Mouse (Mus musculus): ENCODE measurements around the gene Spsb4. TPM values are rescaled to one million over a fixed set of nuclear protein-coding genes. Genes with fewer than 3 reads are reported as not detected.

Gene Spsb4
- 81.1 and 81.2 TPM in 2 replicates for polyA plus RNA-seq (2016; fragmentation: Nextera tagmentation; extraction: Ambion mirVana)

DNA sequence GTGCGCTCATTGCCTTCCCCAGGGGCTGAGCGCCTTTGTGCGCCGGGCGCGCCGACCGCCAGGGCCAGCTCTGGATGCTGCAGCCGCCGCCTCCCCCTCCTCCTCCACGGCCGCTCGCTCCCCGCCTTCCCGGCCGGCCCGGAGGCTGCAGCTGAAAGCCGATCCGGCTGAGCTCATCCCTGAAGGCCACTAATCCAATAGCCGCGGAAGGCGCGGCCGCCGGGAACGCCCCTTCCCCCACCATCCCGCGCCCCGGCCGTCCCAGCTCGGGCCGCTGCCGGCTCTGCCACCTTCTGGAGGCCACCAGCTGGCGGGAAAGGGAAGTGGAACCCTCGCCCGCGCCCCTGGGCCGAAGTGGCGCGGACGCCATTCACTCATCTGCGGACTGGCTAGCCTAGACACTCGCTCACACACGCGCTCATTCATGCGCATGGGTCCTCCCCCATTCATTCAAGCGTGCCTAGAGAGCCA lies at the start of gene Spsb4:
Spsb4 (minus strand) TSS at position 167 of the 471 bp plus-strand sequence.
- H3K9me3 ChIP-seq, result no peaks in the 10 kb centered on the region
- H3K27ac ChIP-seq, result peak within 1 kb of the TSS; percentile 99
- under 1% methylated on average over 28 of the region's 47 CpGs for WGBS
- peak within 1 kb of the TSS; percentile 91 for H3K9ac ChIP-seq
- peaks cover 45% of the 10 kb centered on the region for H3K4me1 ChIP-seq
- peak; percentile 93 for ATAC-seq (ENCODE audit: low FRiP score)
- no peaks in the 10 kb centered on the region for H3K27me3 ChIP-seq
- H3K4me3 ChIP-seq (replicated peaks), result peak within 1 kb of the TSS; percentile 72
- no peaks in the 10 kb centered on the region for H3K36me3 ChIP-seq (replicated peaks)
- H3K4me2 ChIP-seq, result peak within 1 kb of the TSS; percentile 73

DNA sequence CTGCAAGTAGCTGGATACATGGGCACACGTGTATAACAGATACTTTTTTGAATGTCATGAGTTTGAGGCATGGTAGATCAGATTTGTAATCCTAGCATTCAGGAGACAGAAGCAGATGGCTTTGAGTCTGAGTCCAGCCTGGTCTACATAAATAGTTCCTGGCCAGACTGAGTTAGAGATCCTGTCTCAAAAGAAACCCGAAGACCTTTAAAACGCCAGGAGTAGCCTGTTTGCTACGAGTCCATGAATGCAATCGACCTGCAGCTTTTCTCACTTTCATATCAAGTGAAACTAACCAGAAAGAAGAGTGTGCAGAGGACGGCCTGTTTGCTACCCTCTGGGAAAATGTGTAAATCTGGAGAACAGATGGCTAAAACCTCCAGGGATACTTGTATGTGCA lies 49.1 kb upstream of the Spsb4 start:
- Histone ChIP-seq H3K27ac (no peak overlapping the region), H3K4me2 (no peak overlapping the region), H3K9me3 (no peaks in the 10 kb centered on the region), H3K27me3 (no peaks in the 10 kb centered on the region), H3K4me3 (replicated peaks) (no peak overlapping the region), H3K9ac (no peak overlapping the region), H3K4me1 (peaks cover 16% of the 10 kb centered on the region; the same call in 1 of the 2 replicates), H3K36me3 (replicated peaks) (no peaks in the 10 kb centered on the region)
- WGBS, result 85% methylated on average over 6 of the region's 6 CpGs
- no peak for ATAC-seq (ENCODE audit: low FRiP score)

GRCm38 (mm10) chr9:97065885-97066284 lies 47.2 kb upstream of the Spsb4 start:
- no peaks in the 10 kb centered on the region for H3K9me3 ChIP-seq
- H3K27me3 ChIP-seq, result no peaks in the 10 kb centered on the region
- H3K36me3 ChIP-seq (replicated peaks), result no peaks in the 10 kb centered on the region
- H3K27ac ChIP-seq, result no peak overlapping the region
- H3K4me2 ChIP-seq, result no peak overlapping the region
- H3K9ac ChIP-seq, result no peak overlapping the region
- H3K4me3 ChIP-seq (replicated peaks), result no peak overlapping the region
- WGBS, result 85% methylated on average over 4 of the region's 4 CpGs
- no peak for ATAC-seq (ENCODE audit: low FRiP score)
- H3K4me1 ChIP-seq, result peaks cover 20% of the 10 kb centered on the region; the same call in 1 of the 2 replicates

DNA sequence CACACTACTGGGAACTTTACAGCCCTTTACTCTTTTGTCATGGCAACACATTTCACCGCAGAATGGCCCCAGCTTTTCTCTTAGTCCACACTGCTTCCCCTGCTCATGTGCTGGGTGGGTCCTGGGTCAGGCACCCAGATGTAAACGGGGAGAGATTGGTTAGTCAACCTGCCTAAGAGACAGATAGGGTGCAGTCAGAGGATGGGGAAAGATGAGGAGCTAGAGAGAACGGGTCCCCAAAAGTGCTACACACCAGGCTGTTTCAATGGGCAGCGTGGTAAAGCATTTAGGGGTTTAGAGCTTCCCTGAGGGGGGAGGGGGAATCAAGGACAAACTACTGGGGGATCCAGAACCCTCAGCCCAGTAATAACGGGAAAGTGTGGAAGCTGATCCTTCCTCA lies 46.6 kb upstream of the Spsb4 start:
- Histone ChIP-seq H3K9me3 (no peaks in the 10 kb centered on the region), H3K4me2 (no peak overlapping the region), H3K27me3 (no peaks in the 10 kb centered on the region), H3K27ac (no peak overlapping the region), H3K4me3 (replicated peaks) (no peak overlapping the region), H3K4me1 (peaks cover 25% of the 10 kb centered on the region; the same call in 1 of the 2 replicates), H3K36me3 (replicated peaks) (no peaks in the 10 kb centered on the region), H3K9ac (no peak overlapping the region)
- ATAC-seq (ENCODE audit: low FRiP score), result no peak
- 60% methylated on average over 5 of the region's 5 CpGs for WGBS

DNA sequence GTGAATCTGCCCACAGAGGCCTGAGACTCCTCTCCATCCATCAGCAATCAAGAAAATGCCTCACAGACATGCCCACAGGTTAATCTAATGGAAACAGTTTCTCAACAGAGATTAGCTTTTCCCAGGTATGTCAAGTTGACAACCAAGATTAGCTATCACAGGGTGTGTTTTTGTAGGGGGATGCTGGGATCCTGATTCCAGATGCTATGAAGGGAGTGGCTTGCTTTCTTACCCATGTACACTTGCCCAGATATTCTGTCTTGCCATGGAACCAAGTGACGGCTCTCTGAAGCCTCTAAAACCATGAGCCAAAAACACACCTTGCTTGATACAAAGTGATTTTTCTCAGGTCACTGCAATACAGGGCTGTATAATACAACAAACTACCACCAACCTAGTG lies 45.5 kb upstream of the Spsb4 start:
- no peaks in the 10 kb centered on the region for H3K36me3 ChIP-seq (replicated peaks)
- no peaks in the 10 kb centered on the region for H3K27me3 ChIP-seq
- H3K9me3 ChIP-seq, result no peaks in the 10 kb centered on the region
- ATAC-seq (ENCODE audit: low FRiP score), result no peak
- 92% methylated on average over 1 of the region's 1 CpGs for whole genome bisulfite sequencing
- H3K9ac ChIP-seq, result no peak overlapping the region
- H3K4me1 ChIP-seq, result peaks cover 25% of the 10 kb centered on the region; the same call in 1 of the 2 replicates
- no peak overlapping the region for H3K4me3 ChIP-seq (replicated peaks)
- H3K27ac ChIP-seq, result no peak overlapping the region
- H3K4me2 ChIP-seq, result no peak overlapping the region

DNA sequence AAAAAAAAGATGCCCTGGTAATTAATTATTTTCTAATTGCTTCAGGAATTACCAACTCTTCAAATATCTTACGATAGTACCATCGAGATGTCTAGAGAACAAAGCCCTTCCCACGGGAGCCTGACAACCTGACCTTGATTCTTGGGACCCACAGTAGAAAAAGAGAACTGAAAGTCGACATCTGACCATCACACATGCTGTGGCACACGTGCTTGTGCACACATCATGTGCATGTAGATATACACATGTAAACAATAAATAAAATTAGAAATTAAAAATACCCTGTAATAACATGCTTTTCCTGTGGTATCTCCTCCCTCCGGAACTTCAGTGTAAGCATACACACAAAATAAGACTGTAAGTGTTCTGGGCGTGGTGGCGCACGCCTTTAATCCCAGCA lies 43.1 kb upstream of the Spsb4 start:
- ATAC-seq (ENCODE audit: low FRiP score), result no peak
- no peak overlapping the region for H3K9ac ChIP-seq
- WGBS, result 96% methylated on average over 9 of the region's 9 CpGs

DNA sequence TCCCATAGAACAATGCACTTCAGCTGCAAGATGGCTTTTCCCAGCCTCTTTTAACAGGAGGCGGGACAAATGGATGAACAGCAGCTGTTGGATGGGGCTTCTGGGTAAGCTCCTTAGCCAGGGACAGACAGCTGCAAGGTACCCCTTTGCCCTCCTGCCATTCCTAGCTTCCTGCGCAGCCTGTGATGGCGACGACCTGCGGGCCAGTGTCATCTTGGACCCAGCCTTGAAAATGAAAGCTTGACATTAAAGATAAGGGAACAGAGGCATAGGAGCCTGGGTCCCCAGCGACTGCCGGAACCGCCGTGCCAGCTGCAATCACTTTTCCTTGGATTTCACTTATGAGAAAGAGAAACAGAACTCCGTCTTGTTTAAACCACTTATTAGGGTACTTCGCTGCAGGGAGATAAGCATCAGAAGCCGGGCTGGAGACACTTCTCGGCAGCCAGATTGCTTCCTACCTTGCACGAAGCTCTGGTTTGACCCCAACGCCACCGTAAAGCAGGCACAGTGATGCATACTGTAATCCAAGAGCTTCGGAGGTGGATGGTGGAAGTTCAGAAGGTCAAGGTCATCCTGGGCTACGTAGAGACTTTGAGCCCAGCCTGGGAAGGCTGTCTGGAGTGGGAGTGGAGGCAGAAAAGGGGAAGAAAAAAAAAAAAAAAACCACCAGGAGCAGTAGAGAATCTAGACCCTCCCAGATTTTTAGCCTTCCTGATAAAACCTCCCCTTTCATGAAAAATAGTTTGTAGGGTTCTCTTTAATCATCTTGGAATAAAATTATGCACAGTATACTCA lies 38.1 kb upstream of the Spsb4 start:
- H3K27ac ChIP-seq, result peak overlapping the region; percentile 46; the same call in 1 of the 2 replicates
- 67% methylated on average over 18 of the region's 18 CpGs for WGBS
- ATAC-seq (ENCODE audit: low FRiP score), result no peak
- no peak overlapping the region for H3K4me3 ChIP-seq (replicated peaks)
- H3K4me1 ChIP-seq, result peaks cover 21% of the 10 kb centered on the region
- H3K36me3 ChIP-seq (replicated peaks), result no peaks in the 10 kb centered on the region
- H3K9ac ChIP-seq, result no peak overlapping the region
- no peak overlapping the region for H3K4me2 ChIP-seq
- H3K27me3 ChIP-seq, result no peaks in the 10 kb centered on the region
- H3K9me3 ChIP-seq, result no peaks in the 10 kb centered on the region

More for the DNA sequence above, 43.1 kb upstream of the Spsb4 start:
- peaks cover 27% of the 10 kb centered on the region for H3K4me1 ChIP-seq
- no peaks in the 10 kb centered on the region for H3K27me3 ChIP-seq
- no peaks in the 10 kb centered on the region for H3K36me3 ChIP-seq (replicated peaks)
- no peaks in the 10 kb centered on the region for H3K9me3 ChIP-seq
- no peak overlapping the region for H3K27ac ChIP-seq
- H3K4me3 ChIP-seq (replicated peaks), result no peak overlapping the region
- H3K4me2 ChIP-seq, result no peak overlapping the region

DNA sequence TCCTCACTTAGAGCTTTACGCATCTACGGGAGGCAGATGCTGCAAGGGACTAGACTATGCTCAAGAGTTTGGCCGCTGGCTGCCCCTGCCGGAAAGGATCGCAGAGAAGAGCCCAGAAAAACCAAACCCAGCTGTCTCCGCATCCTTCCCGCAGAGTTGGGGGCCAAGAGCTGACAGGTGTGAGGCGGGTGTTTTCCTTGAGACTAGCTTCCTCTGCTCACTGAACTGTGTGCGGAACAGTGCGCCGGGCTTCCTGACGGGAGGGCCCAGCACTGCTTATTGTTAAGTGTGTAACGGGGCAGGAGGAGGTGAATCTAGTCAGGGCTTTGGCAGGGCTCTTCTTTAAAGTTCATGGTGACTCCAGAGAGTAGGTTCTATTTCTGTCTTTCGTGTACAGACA lies 37.3 kb upstream of the Spsb4 start:
- Histone ChIP-seq H3K4me1 (peaks cover 23% of the 10 kb centered on the region), H3K27ac (no peak overlapping the region), H3K27me3 (no peaks in the 10 kb centered on the region), H3K36me3 (replicated peaks) (no peaks in the 10 kb centered on the region), H3K9me3 (no peaks in the 10 kb centered on the region), H3K4me2 (no peak overlapping the region), H3K4me3 (replicated peaks) (no peak overlapping the region), H3K9ac (no peak overlapping the region)
- ATAC-seq (ENCODE audit: low FRiP score), result no peak
- 52% methylated on average over 14 of the region's 14 CpGs for WGBS

- H3K4me2 ChIP-seq, result no peak overlapping the region
- WGBS, result 23% methylated on average over 8 of the region's 8 CpGs
- peak; percentile 75 for ATAC-seq (ENCODE audit: low FRiP score)
Observed at GRCm38 (mm10) chr9:97051176-97051575, 32.5 kb upstream of the Spsb4 start.

GRCm38 (mm10) chr9:97046240-97046639 lies 27.6 kb upstream of the Spsb4 start:
- 90% methylated on average over 4 of the region's 4 CpGs for WGBS
- ATAC-seq (ENCODE audit: low FRiP score), result no peak
- no peak overlapping the region for H3K27ac ChIP-seq
- no peaks in the 10 kb centered on the region for H3K27me3 ChIP-seq
- H3K4me2 ChIP-seq, result no peak overlapping the region
- H3K36me3 ChIP-seq (replicated peaks), result no peaks in the 10 kb centered on the region
- peaks cover 11% of the 10 kb centered on the region for H3K4me1 ChIP-seq
- H3K9me3 ChIP-seq, result no peaks in the 10 kb centered on the region
- H3K9ac ChIP-seq, result no peak overlapping the region
- H3K4me3 ChIP-seq (replicated peaks), result no peak overlapping the region

More at GRCm38 (mm10) chr9:97051176-97051575, 32.5 kb upstream of the Spsb4 start:
- Histone ChIP-seq H3K4me1 (peaks cover 19% of the 10 kb centered on the region), H3K27me3 (no peaks in the 10 kb centered on the region), H3K4me3 (replicated peaks) (no peak overlapping the region), H3K36me3 (replicated peaks) (no peaks in the 10 kb centered on the region), H3K27ac (peak overlapping the region; percentile 61), H3K9me3 (no peaks in the 10 kb centered on the region), H3K9ac (no peak overlapping the region)

- Histone ChIP-seq H3K4me2 (no peak overlapping the region), H3K4me1 (peaks cover 6% of the 10 kb centered on the region), H3K27ac (no peak overlapping the region), H3K4me3 (replicated peaks) (no peak overlapping the region), H3K36me3 (replicated peaks) (no peaks in the 10 kb centered on the region), H3K9ac (no peak overlapping the region), H3K9me3 (no peaks in the 10 kb centered on the region), H3K27me3 (no peaks in the 10 kb centered on the region)
- 71% methylated on average over 8 of the region's 8 CpGs for WGBS
- no peak for ATAC-seq (ENCODE audit: low FRiP score)
Observed at GRCm38 (mm10) chr9:97041633-97042032, 23.0 kb upstream of the Spsb4 start.

- Histone ChIP-seq H3K27me3 (no peaks in the 10 kb centered on the region), H3K9me3 (no peaks in the 10 kb centered on the region), H3K4me2 (no peak overlapping the region), H3K27ac (no peak overlapping the region), H3K9ac (no peak overlapping the region), H3K4me3 (replicated peaks) (no peak overlapping the region), H3K36me3 (replicated peaks) (no peaks in the 10 kb centered on the region), H3K4me1 (peaks cover 6% of the 10 kb centered on the region)
- 91% methylated on average over 3 of the region's 3 CpGs for WGBS
- no peak for ATAC-seq (ENCODE audit: low FRiP score)
Observed at GRCm38 (mm10) chr9:97038010-97038409, 19.4 kb upstream of the Spsb4 start.

GRCm38 (mm10) chr9:97036656-97037055 lies 18.0 kb upstream of the Spsb4 start:
- 89% methylated on average over 7 of the region's 7 CpGs for WGBS
- no peak overlapping the region for H3K27ac ChIP-seq
- H3K9ac ChIP-seq, result no peak overlapping the region

More at GRCm38 (mm10) chr9:97036656-97037055, 18.0 kb upstream of the Spsb4 start:
- ATAC-seq (ENCODE audit: low FRiP score), result no peak
- H3K36me3 ChIP-seq (replicated peaks), result no peaks in the 10 kb centered on the region
- H3K9me3 ChIP-seq, result no peaks in the 10 kb centered on the region
- H3K4me1 ChIP-seq, result peaks cover 6% of the 10 kb centered on the region
- no peak overlapping the region for H3K4me2 ChIP-seq
- H3K4me3 ChIP-seq (replicated peaks), result no peak overlapping the region
- no peaks in the 10 kb centered on the region for H3K27me3 ChIP-seq

All from forebrain, embryonic 12.5 days (tissue).